Mouse (Mus musculus) embryo, embryonic 10.5 days (tissue): ENCODE measurements at regions not wholly inside any gene's neighbourhood (a gene's known extent, or its start where the extent isn't known, plus 50 kb on each side); places are given as distances from the start of the nearest gene placed in this dataset.

Source experiments
- DNase-seq: peaks from one replicate; pipeline ENCODE4 v3.0.0-alpha.2; 2015; ENCODE audit warnings: low spot score

- no peak for DNase-seq
Observed at GRCm38 (mm10) chr5:119613981-119614770, 56.3 kb upstream of the Tbx3 start.

- DNase-seq: no peak
Observed at GRCm38 (mm10) chr5:119615681-119616080, 54.8 kb upstream of the Tbx3 start.

- DNase-seq: no peak
Observed at GRCm38 (mm10) chr5:119617856-119618255, 52.6 kb upstream of the Tbx3 start.

DNA sequence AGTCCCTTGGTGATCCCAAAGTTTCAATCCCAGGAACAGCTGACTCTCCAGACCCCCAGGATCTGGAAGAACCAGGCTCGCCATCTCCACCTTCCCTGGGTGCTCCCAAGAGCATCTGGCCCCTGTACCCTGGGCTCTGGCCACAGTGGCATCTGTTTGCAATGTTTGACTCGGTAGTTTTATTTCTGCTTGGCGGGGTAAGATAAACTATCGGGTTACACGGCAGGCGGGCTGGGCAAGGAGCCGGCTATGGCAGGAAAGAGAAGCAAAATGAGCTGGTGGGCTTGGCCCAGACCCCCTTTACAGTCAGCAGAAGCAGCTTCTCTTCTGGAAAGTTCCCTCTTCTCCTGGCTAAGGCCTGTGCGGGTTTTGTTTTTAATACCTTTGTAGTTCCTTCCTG is 50.6 kb upstream of the Tbx3 start:
- DNase-seq: no peak
